Mouse (Mus musculus): Measurements from ENCODE around the gene Papln.

The Papln gene

DNA sequence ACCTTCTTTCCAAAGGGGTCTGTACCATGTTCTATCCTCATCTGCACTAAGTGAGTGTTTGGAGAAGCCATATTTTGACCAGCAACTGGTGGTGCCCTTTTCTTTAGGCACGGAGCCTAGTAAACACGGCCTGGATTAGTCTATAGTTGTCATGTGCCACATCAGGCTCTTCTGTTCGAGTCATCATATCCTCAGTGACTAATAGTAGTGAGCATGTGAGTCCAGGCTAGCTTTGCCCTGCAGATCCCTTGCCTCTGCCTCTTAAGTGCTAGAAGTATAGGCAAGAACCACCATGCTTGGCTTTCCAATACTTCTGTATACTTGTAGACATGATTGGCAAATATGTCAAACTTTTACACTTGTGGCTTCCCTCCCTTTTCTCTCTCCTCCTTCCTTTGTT is 70.5 kb downstream of the Papln start:
- DNase-seq = no peak

GRCm38 (mm10) chr12:83841409-83842190 is 78.2 kb downstream of the Papln start:
- DNase-seq = no peak
